Comparison of ENCODE assay signal across 9 mouse cellular contexts in genomic region chr2:144160434-144160833, GRCm38 (mm10).
DNase-seq lines count a peak whose midpoint lies in the region; ATAC-seq and TF ChIP-seq lines count a peak whose summit lies in the region.
"Had no signal": no experiment of that assay in that cellular context is flagged by ENCODE, and none has a peak within 500 bp of the region (broad histone marks: within the 10 kb centered on the region; RNA-seq: fewer than 3 reads in every experiment).

No protein-coding gene starts in this region.

- WGBS in kidney, embryonic 16.5 days = 49% methylated on average over 10 of the region's 10 CpGs
- WGBS in embryonic facial prominence, embryonic 10.5 days = 64% methylated on average over 10 of the region's 10 CpGs
- WGBS in heart, embryonic 11.5 days (ENCODE audit: insufficient replicate concordance) = 63% methylated on average over 10 of the region's 10 CpGs
- 17% methylated on average over 10 of the region's 10 CpGs for WGBS in limb, embryonic 15.5 days
- 86% methylated on average over 10 of the region's 10 CpGs for WGBS in thymus, adult 2 months

- H3K4me3 ChIP-seq in kidney, embryonic 16.5 days (ENCODE audit: low read length) = no peak overlapping the region
- no peak overlapping the region for H3K4me3 ChIP-seq in embryonic facial prominence, embryonic 10.5 days
- no peak overlapping the region for H3K4me3 ChIP-seq in heart, embryonic 11.5 days (ENCODE audit: low read depth, low read length)
- no peak overlapping the region for H3K4me3 ChIP-seq in limb, embryonic 15.5 days
- H3K4me3 ChIP-seq in thymus, adult 2 months (ENCODE audit: control insufficient read depth, insufficient read depth, low read length) = no peak overlapping the region

- no peak for ATAC-seq in kidney, embryonic 16.5 days (ENCODE audit: low FRiP score, low TSS enrichment)
- no peak for ATAC-seq in heart, embryonic 11.5 days (replicated peaks; ENCODE audit: insufficient number of reproducible peaks, low FRiP score, low TSS enrichment)
- peak; percentile 78 for ATAC-seq in limb, embryonic 15.5 days (ENCODE audit: insufficient number of reproducible peaks, low FRiP score, low TSS enrichment, low read depth)

- H3K36me3 ChIP-seq in kidney, embryonic 16.5 days (ENCODE audit: insufficient read depth, low read length) = no peaks in the 10 kb centered on the region
- H3K36me3 ChIP-seq in embryonic facial prominence, embryonic 10.5 days (replicated peaks) = no peaks in the 10 kb centered on the region
- no peaks in the 10 kb centered on the region for H3K36me3 ChIP-seq in heart, embryonic 11.5 days (ENCODE audit: control insufficient read depth, insufficient read depth, low read length)
- H3K36me3 ChIP-seq in limb, embryonic 15.5 days = no peaks in the 10 kb centered on the region
- no peaks in the 10 kb centered on the region for H3K36me3 ChIP-seq in thymus, adult 2 months (ENCODE audit: control insufficient read depth, insufficient read depth, low read length)
- H3K36me3 ChIP-seq: G1E had no signal

- H3K9me3 ChIP-seq in kidney, embryonic 16.5 days (ENCODE audit: low read length) = no peaks in the 10 kb centered on the region
- no peaks in the 10 kb centered on the region for H3K9me3 ChIP-seq in embryonic facial prominence, embryonic 10.5 days
- H3K9me3 ChIP-seq in heart, embryonic 11.5 days (replicated peaks; ENCODE audit: control insufficient read depth, low read length) = no peaks in the 10 kb centered on the region
- H3K9me3 ChIP-seq in limb, embryonic 15.5 days = no peaks in the 10 kb centered on the region
- H3K9me3 ChIP-seq: G1E had no signal

- peaks cover 66% of the 10 kb centered on the region for H3K4me1 ChIP-seq in kidney, embryonic 16.5 days (ENCODE audit: insufficient read depth, low read length)
- peaks cover 61% of the 10 kb centered on the region for H3K4me1 ChIP-seq in embryonic facial prominence, embryonic 10.5 days
- H3K4me1 ChIP-seq in heart, embryonic 11.5 days (ENCODE audit: control insufficient read depth, insufficient read depth, low read length) = peaks cover 8% of the 10 kb centered on the region
- peaks cover 76% of the 10 kb centered on the region for H3K4me1 ChIP-seq in limb, embryonic 15.5 days
- peaks cover 5% of the 10 kb centered on the region for H3K4me1 ChIP-seq in thymus, adult 2 months (replicated peaks; ENCODE audit: control insufficient read depth, insufficient read depth, low read length)

- peak overlapping the region; percentile 32 for H3K4me2 ChIP-seq in kidney, embryonic 16.5 days (replicated peaks; ENCODE audit: low read depth, low read length)
- no peak overlapping the region for H3K4me2 ChIP-seq in heart, embryonic 11.5 days
- peak overlapping the region; percentile 28 for H3K4me2 ChIP-seq in limb, embryonic 15.5 days

- H3K9ac ChIP-seq in kidney, embryonic 16.5 days (replicated peaks; ENCODE audit: low read length) = peak overlapping the region; percentile 31; the same call in 1 of the 2 replicates
- no peak overlapping the region for H3K9ac ChIP-seq in heart, embryonic 11.5 days (ENCODE audit: low read depth, low read length)
- H3K9ac ChIP-seq in limb, embryonic 15.5 days = no peak overlapping the region

- no peak for DNase-seq in kidney, postnatal 25 days
- DNase-seq in embryonic facial prominence, embryonic 10.5 days (ENCODE audit: low spot score) = no peak
- no peak for DNase-seq in ovary, adult 18-20 months (ENCODE audit: low spot score)
- DNase-seq in thymus, adult 2 months = no peak
- no peak for DNase-seq in adrenal gland, postnatal 36 days

- peak overlapping the region; percentile 85 for H3K27ac ChIP-seq in kidney, embryonic 16.5 days (ENCODE audit: low read length)
- H3K27ac ChIP-seq in embryonic facial prominence, embryonic 10.5 days (replicated peaks) = peak overlapping the region; percentile 69
- H3K27ac ChIP-seq in heart, embryonic 11.5 days (ENCODE audit: low read depth, low read length) = 0 out of 2 replicates have a peak overlapping the region, but pooled peaks have one; percentile 54
- H3K27ac ChIP-seq in limb, embryonic 15.5 days = peak overlapping the region; percentile 96
- no peak overlapping the region for H3K27ac ChIP-seq in thymus, adult 2 months (ENCODE audit: control insufficient read depth, insufficient read depth, low read length)

- no peak for TF ChIP-seq POLR2A in thymus, adult 2 months (IDR thresholded peaks at IDR 0.05; ENCODE audit: control insufficient read depth, extremely low read depth, insufficient read depth, low read length, poor library complexity)

- H3K27me3 ChIP-seq in kidney, embryonic 16.5 days (ENCODE audit: insufficient read depth, low read length) = no peaks in the 10 kb centered on the region
- peaks cover 71% of the 10 kb centered on the region for H3K27me3 ChIP-seq in embryonic facial prominence, embryonic 10.5 days (replicated peaks; ENCODE audit: low read depth, poor library complexity, severe bottlenecking)
- peaks cover 8% of the 10 kb centered on the region for H3K27me3 ChIP-seq in heart, embryonic 11.5 days (ENCODE audit: control insufficient read depth, insufficient read depth, low read length)
- H3K27me3 ChIP-seq in limb, embryonic 15.5 days = no peaks in the 10 kb centered on the region
- no peaks in the 10 kb centered on the region for H3K27me3 ChIP-seq in thymus, adult 2 months (ENCODE audit: control insufficient read depth, insufficient read depth, low read length)

- no peak for TF ChIP-seq CTCF in thymus, adult 2 months (IDR thresholded peaks at IDR 0.05; ENCODE audit: borderline replicate concordance, control insufficient read depth, extremely low read depth, insufficient read depth, low read length, poor library complexity)
